Mouse (Mus musculus): ENCODE data around the gene Epha10. TPM values are rescaled to one million over a fixed set of nuclear protein-coding genes. Genes with fewer than 3 reads are reported as not detected.
"Not testable (repeated sequence)": the region's sequence is repeated elsewhere in the genome, so short reads cannot be mapped to it uniquely, and the experiment has no call there.

Epha10 gene
- polyA plus RNA-seq, 1 experiment from 2014 or later: not detected

GRCm38 (mm10) chr4:124928102-124928501 is 47.4 kb downstream of the Epha10 start:
- H3K4me1 ChIP-seq (ENCODE audit: control insufficient read depth, low read depth, low read length): no peaks in the 10 kb centered on the region
- H3K9me3 ChIP-seq (replicated peaks; ENCODE audit: control insufficient read depth, low read length): no peaks in the 10 kb centered on the region
- no peak overlapping the region for H3K4me3 ChIP-seq (ENCODE audit: low read depth, low read length)
- H3K9ac ChIP-seq (ENCODE audit: low read depth, low read length): no peak overlapping the region
- no peak for ATAC-seq (ENCODE audit: low read depth)
- H3K36me3 ChIP-seq (ENCODE audit: control insufficient read depth, insufficient read depth): peaks cover 76% of the 10 kb centered on the region
- H3K27ac ChIP-seq (ENCODE audit: low read length): no peak overlapping the region
- H3K4me2 ChIP-seq (ENCODE audit: low read depth, low read length): no peak overlapping the region
- H3K27me3 ChIP-seq (ENCODE audit: control insufficient read depth, insufficient read depth, low read depth, low read length): no peaks in the 10 kb centered on the region
- WGBS (ENCODE audit: insufficient replicate concordance): 82% methylated on average over 5 of the region's 5 CpGs

GRCm38 (mm10) chr4:124936613-124937471 is 56.1 kb downstream of the Epha10 start, which contains the start of gene 9930104L06Rik:
9930104L06Rik (plus strand) TSS chr4:124937048.
- Histone ChIP-seq H3K4me2 (ENCODE audit: low read depth, low read length) (peak within 1 kb of the TSS; percentile 82), H3K4me1 (ENCODE audit: control insufficient read depth, low read depth, low read length) (peaks cover 16% of the 10 kb centered on the region), H3K36me3 (ENCODE audit: control insufficient read depth, insufficient read depth) (peaks cover 8% of the 10 kb centered on the region), H3K9ac (ENCODE audit: low read depth, low read length) (peak within 1 kb of the TSS; percentile 94), H3K4me3 (ENCODE audit: low read depth, low read length) (peak within 1 kb of the TSS; percentile 96), H3K27me3 (ENCODE audit: control insufficient read depth, insufficient read depth, low read depth, low read length) (no peaks in the 10 kb centered on the region), H3K9me3 (replicated peaks; ENCODE audit: control insufficient read depth, low read length) (no peaks in the 10 kb centered on the region), H3K27ac (ENCODE audit: low read length) (peak within 1 kb of the TSS; percentile 77)
- ATAC-seq (ENCODE audit: low read depth): peak; percentile 100
- under 1% methylated on average over 52 of the region's 52 CpGs for WGBS (ENCODE audit: insufficient replicate concordance)

GRCm38 (mm10) chr4:124939211-124939610 is 58.5 kb downstream of the Epha10 start, which contains the start of gene Cdca8:
Cdca8 (minus strand) TSS chr4:124939311.
- not testable (repeated sequence) for H3K9me3 ChIP-seq (replicated peaks; ENCODE audit: control insufficient read depth, low read length); H3K4me3 ChIP-seq (ENCODE audit: low read depth, low read length)
- WGBS (ENCODE audit: insufficient replicate concordance): 70% methylated on average over 4 of the region's 4 CpGs

GRCm38 (mm10) chr4:124943022-124943421 is 62.3 kb downstream of the Epha10 start:
- H3K9ac ChIP-seq (ENCODE audit: low read depth, low read length): no peak overlapping the region
- no peaks in the 10 kb centered on the region for H3K27me3 ChIP-seq (ENCODE audit: control insufficient read depth, insufficient read depth, low read depth, low read length)
- no peak for ATAC-seq (ENCODE audit: low read depth)
- H3K36me3 ChIP-seq (ENCODE audit: control insufficient read depth, insufficient read depth): peaks cover 8% of the 10 kb centered on the region
- H3K4me2 ChIP-seq (ENCODE audit: low read depth, low read length): no peak overlapping the region
- no peaks in the 10 kb centered on the region; the same call in 1 of the 2 replicates for H3K4me1 ChIP-seq (ENCODE audit: control insufficient read depth, low read depth, low read length)
- H3K9me3 ChIP-seq (replicated peaks; ENCODE audit: control insufficient read depth, low read length): no peaks in the 10 kb centered on the region
- H3K4me3 ChIP-seq (ENCODE audit: low read depth, low read length): no peak overlapping the region
- 4% methylated on average over 4 of the region's 4 CpGs for WGBS (ENCODE audit: insufficient replicate concordance)
- H3K27ac ChIP-seq (ENCODE audit: low read length): no peak overlapping the region

More at GRCm38 (mm10) chr4:124939211-124939610, 58.5 kb downstream of the Epha10 start, which contains the start of gene Cdca8:
- not testable (repeated sequence) for H3K36me3 ChIP-seq (ENCODE audit: control insufficient read depth, insufficient read depth); H3K9ac ChIP-seq (ENCODE audit: low read depth, low read length); ATAC-seq (ENCODE audit: low read depth); H3K4me2 ChIP-seq (ENCODE audit: low read depth, low read length); H3K27ac ChIP-seq (ENCODE audit: low read length); H3K27me3 ChIP-seq (ENCODE audit: control insufficient read depth, insufficient read depth, low read depth, low read length)
- H3K4me1 ChIP-seq (ENCODE audit: control insufficient read depth, low read depth, low read length): peaks cover 16% of the 10 kb centered on the region

- Histone ChIP-seq H3K36me3 (ENCODE audit: control insufficient read depth, insufficient read depth) (peaks cover 8% of the 10 kb centered on the region), H3K4me2 (ENCODE audit: low read depth, low read length) (no peak overlapping the region), H3K27ac (ENCODE audit: low read length) (no peak overlapping the region), H3K9me3 (replicated peaks; ENCODE audit: control insufficient read depth, low read length) (no peaks in the 10 kb centered on the region), H3K27me3 (ENCODE audit: control insufficient read depth, insufficient read depth, low read depth, low read length) (no peaks in the 10 kb centered on the region), H3K4me1 (ENCODE audit: control insufficient read depth, low read depth, low read length) (no peaks in the 10 kb centered on the region), H3K9ac (ENCODE audit: low read depth, low read length) (no peak overlapping the region), H3K4me3 (ENCODE audit: low read depth, low read length) (no peak overlapping the region)
- ATAC-seq (ENCODE audit: low read depth): no peak
- WGBS (ENCODE audit: insufficient replicate concordance): 69% methylated on average over 5 of the region's 5 CpGs
Observed at GRCm38 (mm10) chr4:124943781-124944180, 63.1 kb downstream of the Epha10 start.

GRCm38 (mm10) chr4:124944961-124945360 is 64.3 kb downstream of the Epha10 start:
- Histone ChIP-seq H3K36me3 (ENCODE audit: control insufficient read depth, insufficient read depth) (peaks cover 3% of the 10 kb centered on the region), H3K4me1 (ENCODE audit: control insufficient read depth, low read depth, low read length) (no peaks in the 10 kb centered on the region), H3K4me2 (ENCODE audit: low read depth, low read length) (no peak overlapping the region), H3K27ac (ENCODE audit: low read length) (no peak overlapping the region), H3K9ac (ENCODE audit: low read depth, low read length) (no peak overlapping the region), H3K9me3 (replicated peaks; ENCODE audit: control insufficient read depth, low read length) (no peaks in the 10 kb centered on the region), H3K27me3 (ENCODE audit: control insufficient read depth, insufficient read depth, low read depth, low read length) (no peaks in the 10 kb centered on the region), H3K4me3 (ENCODE audit: low read depth, low read length) (no peak overlapping the region)
- no peak for ATAC-seq (ENCODE audit: low read depth)
- 54% methylated on average over 2 of the region's 2 CpGs for WGBS (ENCODE audit: insufficient replicate concordance)

- no peaks in the 10 kb centered on the region for H3K4me1 ChIP-seq (ENCODE audit: control insufficient read depth, low read depth, low read length)
- H3K27ac ChIP-seq (ENCODE audit: low read length): no peak overlapping the region
- ATAC-seq (ENCODE audit: low read depth): no peak
- 64% methylated on average over 3 of the region's 3 CpGs for WGBS (ENCODE audit: insufficient replicate concordance)
- no peaks in the 10 kb centered on the region for H3K36me3 ChIP-seq (ENCODE audit: control insufficient read depth, insufficient read depth)
- no peak overlapping the region for H3K4me3 ChIP-seq (ENCODE audit: low read depth, low read length)
- no peaks in the 10 kb centered on the region for H3K9me3 ChIP-seq (replicated peaks; ENCODE audit: control insufficient read depth, low read length)
- H3K4me2 ChIP-seq (ENCODE audit: low read depth, low read length): no peak overlapping the region
- H3K9ac ChIP-seq (ENCODE audit: low read depth, low read length): no peak overlapping the region
- no peaks in the 10 kb centered on the region for H3K27me3 ChIP-seq (ENCODE audit: control insufficient read depth, insufficient read depth, low read depth, low read length)
Observed at GRCm38 (mm10) chr4:124949488-124949887, 68.8 kb downstream of the Epha10 start.

GRCm38 (mm10) chr4:124950181-124951035 is 69.7 kb downstream of the Epha10 start:
- no peak overlapping the region for H3K4me2 ChIP-seq (ENCODE audit: low read depth, low read length)
- 74% methylated on average over 21 of the region's 21 CpGs for WGBS (ENCODE audit: insufficient replicate concordance)

More at GRCm38 (mm10) chr4:124950181-124951035, 69.7 kb downstream of the Epha10 start:
- no peak for ATAC-seq (ENCODE audit: low read depth)
- H3K4me1 ChIP-seq (ENCODE audit: control insufficient read depth, low read depth, low read length): no peaks in the 10 kb centered on the region
- no peaks in the 10 kb centered on the region for H3K9me3 ChIP-seq (replicated peaks; ENCODE audit: control insufficient read depth, low read length)
- no peak overlapping the region for H3K9ac ChIP-seq (ENCODE audit: low read depth, low read length)
- no peaks in the 10 kb centered on the region for H3K36me3 ChIP-seq (ENCODE audit: control insufficient read depth, insufficient read depth)
- H3K4me3 ChIP-seq (ENCODE audit: low read depth, low read length): no peak overlapping the region
- no peak overlapping the region for H3K27ac ChIP-seq (ENCODE audit: low read length)
- H3K27me3 ChIP-seq (ENCODE audit: control insufficient read depth, insufficient read depth, low read depth, low read length): no peaks in the 10 kb centered on the region
